Mouse (Mus musculus): Measurements from ENCODE around the gene Zfp658. TPM values are rescaled to one million over a fixed set of nuclear protein-coding genes. Genes with fewer than 3 reads are reported as not detected.

Gene Zfp658
- 1.3 and 1.4 TPM in 2 replicates for polyA plus RNA-seq (2015; fragmentation: Nextera tagmentation; extraction: Ambion mirVana)

DNA sequence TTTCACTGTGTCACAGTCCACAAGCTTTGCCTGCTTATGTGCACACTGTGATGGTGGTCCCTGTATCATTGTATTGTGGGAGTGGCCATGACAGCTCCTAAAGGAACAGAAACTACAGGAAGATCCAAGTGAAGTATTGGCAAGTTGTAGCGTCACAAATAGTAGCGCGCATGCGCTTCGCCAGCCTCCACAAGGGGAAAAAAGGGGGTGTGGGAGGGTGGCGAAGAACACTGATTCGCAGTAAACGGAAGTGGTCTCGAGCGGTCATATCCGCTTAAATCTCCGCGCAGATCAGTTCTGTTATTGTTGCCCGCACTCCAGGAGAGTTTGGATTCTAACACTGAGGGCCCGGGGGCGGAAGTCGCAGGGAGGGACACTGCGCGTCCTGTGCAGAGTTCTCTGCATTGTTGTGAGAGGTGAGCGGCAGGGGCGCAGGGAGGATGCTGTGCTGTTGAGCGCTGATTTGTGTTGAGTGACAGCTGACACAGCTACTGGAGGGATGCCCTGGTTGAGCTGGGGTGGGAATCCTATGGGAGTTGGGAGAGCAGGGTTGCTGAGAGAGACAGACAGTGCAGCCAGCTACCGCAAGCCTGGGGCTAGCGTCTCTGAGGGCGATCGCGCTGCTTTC lies at the start of gene Zfp658:
Gene Zfp658 (plus strand): TSS at position 251 of the 628 bp plus-strand sequence.
- peak; percentile 87 for DNase-seq (ENCODE audit: low spot score)

DNA sequence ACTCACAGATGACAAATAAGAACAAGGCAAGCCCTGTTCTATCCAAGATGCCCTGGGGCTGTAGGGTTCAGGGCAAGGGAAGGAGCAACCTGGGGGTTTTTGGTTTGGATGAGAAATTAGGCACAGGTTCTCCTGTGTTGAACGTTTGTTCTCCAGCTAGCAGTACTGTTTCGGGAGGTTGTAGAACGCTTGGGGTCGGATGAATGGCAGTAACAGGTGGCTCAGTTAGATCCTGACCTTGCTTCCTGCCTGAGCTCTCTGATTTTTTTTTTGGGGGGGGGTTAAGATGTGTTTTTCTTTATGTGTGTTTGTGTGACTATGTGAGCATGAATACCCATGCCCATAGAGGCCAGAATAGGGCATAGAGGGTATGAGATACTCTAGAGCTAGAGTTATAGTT lies 49.5 kb upstream of the Zfp658 start:
- no peak for DNase-seq (ENCODE audit: low spot score)

DNA sequence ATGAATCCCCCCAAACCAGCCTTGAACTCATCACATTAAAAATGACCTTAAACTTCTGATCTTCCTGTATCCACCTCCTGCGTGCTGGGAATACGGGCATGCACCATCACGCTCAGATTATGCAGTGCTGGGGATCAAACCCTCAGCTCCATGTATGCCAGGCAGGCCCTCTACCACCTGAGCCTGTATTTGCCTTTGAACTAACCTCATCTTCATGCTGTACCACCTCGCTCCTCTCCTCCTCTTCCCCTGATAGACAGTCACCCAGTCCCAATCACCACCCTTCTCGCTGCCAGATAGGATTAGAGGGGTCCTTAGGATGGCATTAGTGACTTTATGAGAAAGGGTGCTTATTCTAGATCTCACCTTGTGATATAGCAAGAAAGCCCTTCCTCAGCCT lies 47.0 kb upstream of the Zfp658 start:
- DNase-seq (ENCODE audit: low spot score), result no peak

DNA sequence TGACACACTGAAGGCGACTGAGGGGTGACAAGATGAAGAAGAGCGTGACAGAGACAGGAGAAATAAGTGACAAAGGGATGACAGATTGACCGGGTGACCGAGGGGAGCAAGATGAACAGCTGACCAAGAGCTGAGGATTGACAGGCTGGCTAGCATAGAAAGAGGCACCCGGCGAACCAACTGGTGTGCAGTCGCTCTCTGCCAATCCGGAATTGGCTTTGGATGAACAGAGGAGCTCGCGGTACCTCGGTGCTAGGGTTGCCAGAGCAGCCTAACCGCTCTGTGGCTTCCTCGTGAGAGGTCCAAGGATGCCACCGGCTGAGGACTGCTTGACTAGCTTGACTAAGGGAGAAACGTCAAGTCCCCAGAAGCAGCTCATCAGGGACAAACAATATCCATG lies 43.7 kb upstream of the Zfp658 start:
- DNase-seq (ENCODE audit: low spot score), result no peak

DNA sequence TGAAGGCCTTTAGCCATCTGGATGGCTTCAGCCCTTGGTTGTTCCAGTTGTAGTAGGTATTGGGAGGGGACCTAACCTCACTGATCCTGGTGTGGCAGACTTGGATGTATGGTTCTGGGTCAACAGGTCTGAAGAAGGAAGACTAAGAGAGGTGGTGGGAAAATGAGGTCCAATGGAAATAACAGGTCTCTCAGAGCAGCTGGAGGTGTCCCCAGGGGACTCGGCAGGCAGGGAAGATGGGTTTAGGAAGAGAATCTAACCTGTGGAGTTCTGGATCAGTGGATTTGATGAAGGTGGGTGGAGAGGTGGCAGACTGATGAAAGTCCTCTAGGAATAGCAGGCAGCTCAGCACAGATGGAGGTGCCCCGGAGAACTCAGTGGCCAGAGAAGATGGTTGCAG lies 39.3 kb upstream of the Zfp658 start:
- no peak for DNase-seq (ENCODE audit: low spot score)

DNA sequence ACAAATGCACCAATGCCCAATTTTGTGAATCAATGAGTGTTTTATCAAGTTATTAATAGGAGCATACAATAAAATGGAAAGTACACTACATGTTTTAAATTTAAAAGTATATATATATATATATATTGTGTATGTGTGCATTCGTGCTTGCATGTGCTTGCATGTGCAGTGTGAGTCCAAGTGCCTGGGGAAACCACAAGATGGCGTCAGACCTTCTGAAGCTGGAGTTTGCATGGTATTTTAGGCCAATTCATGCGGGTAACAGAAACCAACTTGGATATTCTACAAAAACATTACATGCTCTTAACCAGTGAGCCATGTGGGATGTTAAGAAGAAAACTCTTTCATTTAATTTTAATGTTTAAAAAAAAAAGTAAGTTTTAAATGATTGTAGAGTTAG lies 36.7 kb upstream of the Zfp658 start:
- no peak for DNase-seq (ENCODE audit: low spot score)

DNA sequence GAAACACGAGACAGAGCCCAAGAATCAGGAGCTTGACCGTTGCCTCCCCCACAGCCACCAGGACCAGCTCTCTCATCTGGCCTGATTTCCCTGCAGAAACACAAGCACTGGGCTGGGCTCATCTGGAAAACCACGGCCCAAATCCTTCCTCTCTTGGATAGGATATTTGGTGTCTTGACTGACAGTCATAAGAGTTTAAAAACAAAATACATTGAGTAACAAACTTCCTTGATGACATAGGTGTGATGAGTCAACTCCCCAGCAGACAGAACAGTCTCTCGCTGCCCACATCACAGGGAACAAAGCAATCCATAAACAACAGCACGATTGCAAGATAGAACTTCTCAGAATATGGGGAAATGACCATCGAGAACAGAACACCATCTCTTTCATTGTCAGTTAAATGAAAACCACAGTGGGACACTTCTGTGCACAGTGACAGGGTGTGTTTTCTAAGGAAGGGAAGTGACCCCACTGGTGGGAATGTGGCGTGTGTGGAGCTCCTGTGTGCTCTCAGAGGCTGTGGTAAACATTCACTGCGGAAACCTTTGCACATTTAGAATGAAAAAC lies 31.8 kb upstream of the Zfp658 start:
- DNase-seq (ENCODE audit: low spot score), result no peak

DNA sequence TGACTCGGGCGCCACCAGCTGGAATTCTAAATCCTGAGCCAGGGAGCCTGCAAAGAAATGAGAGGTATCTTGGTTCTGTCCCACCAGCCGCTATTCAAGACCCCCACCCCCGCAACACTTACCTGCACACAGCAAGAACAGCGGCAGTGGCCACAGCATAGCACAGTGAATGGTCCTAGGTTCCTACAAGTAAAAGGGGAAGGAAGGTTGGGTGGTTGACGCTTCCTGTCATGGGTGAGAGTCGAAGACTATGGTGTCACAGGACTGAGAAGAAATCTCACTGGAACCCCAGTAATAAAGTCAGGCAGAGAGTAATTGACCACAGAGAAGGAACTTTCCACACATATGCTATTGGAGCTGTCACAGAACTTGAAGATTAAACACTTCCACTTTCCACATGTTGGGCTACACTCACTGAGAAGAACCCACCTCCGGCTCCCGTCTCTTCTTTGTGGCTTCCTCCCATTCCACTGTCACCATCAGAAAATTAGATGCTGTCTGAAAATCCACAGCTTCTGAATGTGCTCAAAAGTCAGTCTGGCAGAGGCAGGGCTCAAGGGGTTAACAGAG lies 29.0 kb upstream of the Zfp658 start:
- DNase-seq (ENCODE audit: low spot score), result no peak

DNA sequence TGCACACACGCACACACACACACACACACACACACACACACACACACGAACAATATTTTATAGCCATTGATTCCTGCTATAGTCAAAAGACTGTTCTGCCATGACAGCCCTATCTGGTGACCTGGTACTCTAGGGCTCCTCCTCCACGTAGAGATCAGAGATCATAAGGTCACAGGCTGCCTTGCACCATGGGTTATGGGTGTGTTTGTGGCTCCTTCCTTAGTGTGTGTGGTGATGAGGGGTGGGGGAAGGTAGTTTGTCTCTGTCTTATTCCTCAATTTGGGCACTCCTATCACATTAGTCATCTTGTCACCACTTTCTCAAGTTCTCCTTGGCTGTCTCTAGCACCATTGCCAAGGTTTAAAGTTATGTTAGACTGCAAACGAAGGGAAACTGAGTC lies 23.5 kb upstream of the Zfp658 start:
- DNase-seq (ENCODE audit: low spot score), result no peak

DNA sequence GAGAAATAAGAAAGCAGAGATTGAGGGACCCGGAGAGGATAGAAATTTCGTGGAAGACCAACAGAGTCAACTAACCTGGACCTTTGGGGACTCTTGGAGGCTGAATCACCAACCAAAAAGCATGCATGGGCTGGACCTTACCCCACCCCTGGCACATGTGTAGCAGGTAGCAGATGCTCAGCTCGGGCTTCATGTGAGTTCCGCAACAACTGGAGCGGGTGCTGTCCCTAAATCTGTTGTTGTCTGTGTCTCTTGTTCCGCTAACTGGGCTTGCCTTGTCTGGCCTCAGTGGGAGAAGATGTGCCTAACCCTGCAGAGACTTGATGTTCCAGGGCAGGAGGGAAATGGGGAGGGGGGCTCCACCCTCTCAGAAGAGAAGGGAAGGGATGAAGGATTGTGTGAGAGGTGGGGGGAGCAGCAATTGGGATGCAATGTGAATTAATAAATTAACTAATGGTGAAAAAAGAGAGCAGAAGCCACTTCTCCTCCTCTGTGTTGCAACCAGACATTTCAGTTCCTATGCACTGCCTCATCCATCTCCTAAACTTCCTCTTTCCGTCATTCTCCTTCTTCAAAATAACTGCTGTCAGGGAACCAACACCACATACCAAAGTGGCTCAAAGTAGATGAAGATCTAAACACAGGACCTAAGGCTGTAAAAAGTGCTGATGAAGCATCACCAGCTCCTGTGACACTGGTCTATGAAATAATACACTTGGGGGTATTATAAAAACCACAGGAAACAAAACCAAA lies 17.7 kb upstream of the Zfp658 start, which contains the start of gene Cd33:
Gene Cd33 (minus strand): TSS at position 204 of the 753 bp plus-strand sequence.
- DNase-seq (ENCODE audit: low spot score), result no peak

DNA sequence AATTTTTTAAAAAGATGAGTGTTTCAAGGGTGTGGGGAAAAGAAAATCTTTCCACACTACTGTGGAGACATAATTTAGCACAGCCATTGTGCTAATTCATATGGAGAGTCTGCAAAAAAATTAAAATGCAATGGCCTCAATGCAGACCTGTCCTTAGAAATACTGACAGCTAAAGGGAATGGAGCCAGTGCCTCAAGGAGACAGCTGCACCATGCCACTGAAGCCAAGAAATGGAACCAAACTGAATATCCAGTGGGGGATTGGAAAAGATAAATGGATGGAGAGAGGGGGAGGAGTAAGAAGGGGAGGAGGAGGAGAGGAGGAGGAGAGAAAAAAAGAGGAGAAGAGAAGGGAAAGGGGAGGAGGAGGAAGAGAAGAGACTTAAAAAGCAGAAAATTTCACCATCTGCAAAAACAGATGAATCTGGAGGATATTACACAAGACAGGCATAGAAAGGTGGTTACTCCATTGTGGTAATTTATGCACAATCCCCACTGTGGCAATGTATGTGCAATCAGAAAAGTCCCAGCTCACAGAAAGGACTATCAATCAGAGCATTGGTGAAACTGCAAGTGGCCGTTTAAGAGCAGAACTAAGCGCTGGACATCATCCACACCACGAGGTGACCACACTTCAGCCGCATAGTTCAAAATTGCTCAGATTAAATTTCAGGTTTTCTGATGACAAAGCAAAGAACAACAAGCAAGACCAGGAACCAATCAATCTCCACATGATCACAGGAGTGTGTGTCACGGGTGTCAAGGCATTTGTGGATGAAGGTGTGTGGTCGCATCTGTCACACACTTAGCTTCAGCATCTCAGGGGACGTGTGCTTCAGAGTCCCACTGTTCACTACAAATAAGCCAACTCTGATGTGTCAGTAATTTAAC lies 16.2 kb upstream of the Zfp658 start:
- DNase-seq (ENCODE audit: low spot score), result no peak

DNA sequence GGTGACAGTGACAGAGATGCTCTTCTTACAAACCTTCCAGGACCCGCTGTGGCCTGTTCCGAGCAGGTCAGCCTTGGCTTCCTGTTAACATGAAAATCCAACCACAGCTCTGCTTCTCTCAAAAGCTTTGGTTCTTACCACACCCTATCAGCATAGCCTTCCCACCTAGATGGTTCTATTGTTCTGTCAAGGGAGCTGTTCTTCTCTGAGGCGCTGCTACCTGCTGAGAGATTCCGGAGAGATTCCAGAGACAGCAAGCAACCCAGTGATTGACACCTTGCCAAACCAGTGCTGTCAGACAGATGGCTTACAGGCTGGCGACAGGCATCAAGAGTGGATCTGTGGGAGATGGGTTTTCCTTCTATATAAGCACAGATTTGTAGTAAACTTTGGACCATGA lies 14.4 kb upstream of the Zfp658 start:
- no peak for DNase-seq (ENCODE audit: low spot score)

DNA sequence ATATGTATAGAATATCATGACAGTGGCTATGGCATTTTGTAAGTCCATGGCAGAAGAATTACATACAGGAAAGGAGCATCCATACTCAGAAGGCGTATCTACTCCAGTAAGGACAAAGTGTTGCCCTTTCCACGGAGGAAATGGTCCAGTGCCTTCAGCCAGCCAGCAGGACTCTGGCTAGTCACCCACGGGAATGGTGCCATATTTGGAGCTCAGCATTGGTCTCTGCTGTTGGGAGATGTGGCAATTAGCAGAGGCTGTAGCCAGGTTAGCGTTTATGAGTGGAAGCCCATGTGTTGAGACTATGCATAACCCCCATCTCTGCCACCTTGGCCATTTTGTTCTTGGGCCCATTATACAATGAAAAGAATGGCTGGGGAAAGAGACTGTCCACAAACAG lies 13.8 kb upstream of the Zfp658 start:
- no peak for DNase-seq (ENCODE audit: low spot score)

DNA sequence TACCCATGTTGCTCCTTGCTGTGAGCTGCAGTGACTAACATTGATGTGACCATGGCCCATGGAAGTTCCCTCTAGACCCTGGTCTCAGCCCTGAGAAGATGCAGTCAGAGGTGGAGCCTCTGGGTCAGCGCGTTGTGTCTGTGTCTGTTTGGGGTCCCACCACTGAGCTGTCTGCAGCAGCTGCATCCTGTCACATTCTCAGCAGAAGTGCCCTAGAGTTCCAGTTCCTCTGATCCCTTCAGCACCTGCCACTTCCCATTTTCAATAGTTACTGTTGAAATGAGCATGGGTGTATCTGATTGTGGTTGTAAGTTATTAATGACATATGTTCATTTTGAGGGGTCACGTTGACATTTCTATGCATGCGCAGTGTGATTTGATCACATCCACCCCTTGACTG lies 8.9 kb upstream of the Zfp658 start:
- DNase-seq (ENCODE audit: low spot score), result peak; percentile 17

DNA sequence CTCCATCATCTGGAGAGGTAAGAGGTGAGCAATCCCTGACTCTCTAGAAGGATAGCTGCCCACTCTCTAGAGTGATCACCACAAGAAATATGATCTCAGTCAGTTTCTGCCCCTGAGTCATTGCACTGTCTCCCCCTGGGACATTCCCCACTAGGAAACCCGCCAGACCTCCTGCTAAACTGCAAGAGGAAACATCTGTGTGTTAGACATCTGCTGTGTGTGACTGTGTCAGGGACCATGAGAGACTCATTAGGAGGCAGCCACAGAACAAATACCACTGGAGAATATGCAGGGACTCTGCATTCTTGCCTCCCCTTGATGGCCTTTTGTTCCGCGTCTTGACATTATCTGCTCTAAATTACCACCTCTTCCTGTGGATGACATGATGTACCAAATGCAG lies 7.5 kb upstream of the Zfp658 start:
- DNase-seq (ENCODE audit: low spot score), result no peak

DNA sequence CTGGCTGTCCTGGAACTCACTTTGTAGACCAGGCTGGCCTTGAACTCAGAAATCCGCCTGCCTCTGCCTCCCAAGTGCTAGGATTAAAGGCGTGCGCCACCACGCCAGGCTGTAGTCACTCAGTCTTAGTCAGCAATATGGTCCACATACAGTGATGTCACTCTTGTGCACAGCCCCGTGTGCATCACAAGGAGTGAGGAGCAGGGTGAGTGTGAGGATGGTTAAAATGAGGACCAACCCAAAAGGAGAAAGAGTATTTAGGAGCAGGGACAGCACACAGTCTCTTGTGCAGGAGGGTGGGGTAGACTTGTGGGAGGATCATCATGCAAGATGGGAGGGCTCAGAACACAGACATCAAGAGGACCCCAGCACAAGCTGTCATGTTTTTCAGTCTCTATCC lies 6.7 kb upstream of the Zfp658 start:
- DNase-seq (ENCODE audit: low spot score), result no peak

DNA sequence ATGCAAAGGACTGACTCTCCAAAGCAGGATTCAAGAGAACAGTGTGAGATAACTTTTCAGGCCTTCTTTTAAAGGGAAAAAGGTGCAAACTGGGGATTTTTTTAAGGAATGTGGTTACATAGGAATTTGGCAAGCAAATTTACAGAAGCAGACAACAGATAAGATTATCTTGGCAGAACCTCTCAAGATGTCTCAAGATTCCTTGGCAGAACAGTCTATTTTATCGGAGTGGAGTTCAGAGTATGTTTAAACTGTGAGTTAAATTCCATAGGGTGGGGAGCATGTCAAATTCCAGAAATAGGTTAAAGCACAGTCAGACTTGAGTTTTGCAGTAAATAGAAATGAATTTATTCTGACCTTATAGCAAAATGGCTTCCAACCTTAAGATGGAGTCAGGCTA lies 5.2 kb upstream of the Zfp658 start:
- DNase-seq (ENCODE audit: low spot score), result no peak

DNA sequence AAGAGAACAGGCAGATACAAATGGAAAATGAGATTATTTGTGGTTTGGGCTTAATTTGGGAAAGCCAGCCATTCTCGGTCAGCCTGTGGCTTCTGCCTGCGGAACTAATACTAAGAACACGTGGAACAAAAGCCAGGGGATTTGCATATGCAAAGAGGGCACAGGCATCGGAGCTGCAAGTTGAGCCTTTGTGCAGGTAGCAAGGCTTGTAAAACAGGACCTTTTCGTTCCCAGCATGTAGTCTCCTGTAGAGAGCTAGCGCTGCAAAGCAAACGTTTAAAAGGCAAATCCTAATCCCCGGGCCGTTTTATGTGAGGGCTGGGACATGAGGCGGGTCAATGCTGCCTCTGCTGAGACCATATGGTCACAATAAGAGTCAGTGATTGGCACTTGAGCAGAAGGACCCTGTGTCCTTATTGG lies 605 bp downstream of the Zfp658 start:
- DNase-seq (ENCODE audit: low spot score), result peak; percentile 14

DNA sequence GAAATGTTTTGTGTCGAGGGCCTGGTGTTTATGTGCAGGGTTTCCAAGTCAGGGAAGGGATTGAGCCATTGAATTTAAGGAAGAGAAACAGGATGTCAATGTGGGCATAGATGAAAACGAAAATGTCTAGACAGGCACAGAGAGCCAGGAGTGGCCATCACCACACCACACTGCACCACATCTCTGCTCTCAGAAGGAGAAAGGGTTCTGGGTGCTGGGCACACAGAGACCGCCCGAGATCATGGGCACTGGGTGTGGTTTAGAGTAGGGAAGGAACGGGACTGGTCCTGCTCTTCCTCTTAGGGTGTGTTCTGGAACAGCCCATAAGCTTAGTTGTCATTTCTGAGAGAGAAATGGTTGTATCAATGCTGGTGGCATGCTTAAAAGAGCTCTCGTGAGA lies 1.2 kb downstream of the Zfp658 start:
- DNase-seq (ENCODE audit: low spot score), result no peak

DNA sequence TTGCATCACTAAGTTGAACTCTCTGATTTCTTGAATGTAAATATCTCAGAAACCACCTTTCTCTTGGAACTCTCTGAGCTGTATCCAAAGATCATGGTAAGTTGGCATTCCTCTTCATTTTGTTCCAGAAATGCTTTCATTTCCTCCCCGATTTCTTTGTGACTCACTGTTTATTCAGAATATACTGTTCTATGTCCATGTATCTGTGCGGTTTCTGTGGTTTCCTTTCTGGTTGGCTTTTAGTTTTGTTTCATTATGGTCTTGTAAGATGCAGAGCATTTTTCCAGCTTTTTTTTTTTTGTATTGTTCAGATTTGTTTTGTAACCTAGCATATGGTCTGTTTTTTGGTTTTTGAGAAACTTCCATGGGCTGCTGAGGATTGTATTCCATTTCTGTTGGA lies 9.2 kb downstream of the Zfp658 start:
- no peak for DNase-seq (ENCODE audit: low spot score)

DNA sequence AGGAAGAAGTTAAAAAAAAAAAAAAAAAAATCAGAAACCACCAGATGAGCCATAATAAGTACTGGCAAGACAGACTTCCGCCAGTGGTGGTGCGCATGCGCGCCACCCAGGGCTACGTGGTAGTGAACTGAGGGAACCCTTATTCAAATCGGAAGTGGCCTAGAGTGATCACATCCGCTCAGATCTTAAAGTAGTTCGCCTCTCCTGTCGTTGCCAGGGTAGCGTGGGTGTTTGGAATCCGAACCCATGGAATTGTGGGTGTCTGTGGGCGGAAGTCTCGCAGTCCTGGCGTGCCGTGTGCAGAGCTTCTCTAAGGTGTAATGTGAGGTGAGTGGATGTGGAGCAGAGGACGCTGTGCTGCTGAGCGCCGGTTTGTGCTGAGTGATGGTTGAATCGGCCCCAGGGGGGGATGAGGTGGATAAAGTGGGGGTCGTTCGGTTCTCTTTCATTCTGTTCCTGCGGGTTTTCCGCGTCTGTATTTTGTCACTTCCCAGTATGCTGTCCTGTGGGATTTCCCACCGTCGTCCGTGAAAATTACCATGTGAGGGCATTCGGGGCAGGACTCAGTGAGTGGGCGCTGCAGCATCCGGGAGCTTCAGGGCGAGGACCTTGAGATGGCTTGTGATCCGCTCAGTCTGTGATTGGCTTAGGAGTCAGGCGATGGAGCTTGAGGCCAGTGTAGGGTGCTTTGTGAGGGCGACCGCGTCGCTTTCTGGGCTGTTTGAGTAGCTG lies 17.6 kb downstream of the Zfp658 start, which contains the start of gene Zfp719:
Gene Zfp719 (plus strand): TSS at position 171 of the 732 bp plus-strand sequence.
- peak; percentile 96 for DNase-seq (ENCODE audit: low spot score)
